In genomic region chr17:83359934-83360333, GRCm38 (mm10) we compare ENCODE assay signal across 25 mouse cellular contexts. TPM values are rescaled to one million over a fixed set of nuclear protein-coding genes. Genes with fewer than 3 reads are reported as not detected.
DNase-seq lines count a peak whose midpoint lies in the region; ATAC-seq and TF ChIP-seq lines count a peak whose summit lies in the region.
"Had no signal": no experiment of that assay in that cellular context is flagged by ENCODE, and none has a peak within 500 bp of the region (broad histone marks: within the 10 kb centered on the region; RNA-seq: fewer than 3 reads in every experiment).

No protein-coding gene starts in this region.

- no peaks in the 10 kb centered on the region for H3K36me3 ChIP-seq in heart, embryonic 15.5 days
- H3K36me3 ChIP-seq in lung, embryonic 16.5 days (ENCODE audit: control insufficient read depth, insufficient read depth, low read length): no peaks in the 10 kb centered on the region
- H3K36me3 ChIP-seq in intestine, postnatal 0 days (ENCODE audit: control insufficient read depth, insufficient read depth): no peaks in the 10 kb centered on the region
- H3K36me3 ChIP-seq: embryonic facial prominence, embryonic 13.5 days; forebrain, embryonic 12.5 days; forebrain, embryonic 15.5 days; hindbrain, embryonic 10.5 days; hindbrain, embryonic 13.5 days had no signal

- no peaks in the 10 kb centered on the region for H3K9me3 ChIP-seq in heart, embryonic 15.5 days (replicated peaks)
- no peaks in the 10 kb centered on the region for H3K9me3 ChIP-seq in lung, embryonic 16.5 days (ENCODE audit: control insufficient read depth, low read length)
- no peaks in the 10 kb centered on the region for H3K9me3 ChIP-seq in intestine, postnatal 0 days (ENCODE audit: control insufficient read depth)
- H3K9me3 ChIP-seq: embryonic facial prominence, embryonic 10.5 days; embryonic facial prominence, embryonic 13.5 days; forebrain, embryonic 12.5 days; forebrain, embryonic 15.5 days; hindbrain, embryonic 10.5 days; hindbrain, embryonic 13.5 days had no signal

- peaks cover 31% of the 10 kb centered on the region for H3K4me1 ChIP-seq in heart, embryonic 15.5 days (replicated peaks)
- H3K4me1 ChIP-seq in lung, embryonic 16.5 days (replicated peaks; ENCODE audit: control insufficient read depth, insufficient read depth, low read length): peaks cover 44% of the 10 kb centered on the region
- peaks cover 4% of the 10 kb centered on the region; the same call in 1 of the 2 replicates for H3K4me1 ChIP-seq in intestine, postnatal 0 days (replicated peaks; ENCODE audit: control insufficient read depth, insufficient read depth, low read length)

- WGBS in heart, embryonic 15.5 days: 36% methylated on average over 4 of the region's 4 CpGs
- WGBS in lung, embryonic 16.5 days: 40% methylated on average over 4 of the region's 4 CpGs
- 42% methylated on average over 4 of the region's 4 CpGs for WGBS in intestine, postnatal 0 days

- no peak for ATAC-seq in heart, embryonic 15.5 days (replicated peaks; ENCODE audit: insufficient number of reproducible peaks, insufficient read depth, low FRiP score, low read depth)
- ATAC-seq in lung, embryonic 16.5 days (ENCODE audit: low read depth): no peak
- peak; percentile 14 for ATAC-seq in inflammation-experienced regulatory T-cells, adult 6 months
- no peak for ATAC-seq in intestine, postnatal 0 days
- ATAC-seq: forebrain, embryonic 15.5 days; hindbrain, embryonic 16.5 days had no signal

- H3K4me3 ChIP-seq in heart, embryonic 15.5 days: no peak overlapping the region
- no peak overlapping the region for H3K4me3 ChIP-seq in lung, embryonic 16.5 days (ENCODE audit: low read length)
- H3K4me3 ChIP-seq in intestine, postnatal 0 days (ENCODE audit: low read depth, low read length): no peak overlapping the region
- H3K4me3 ChIP-seq: embryonic facial prominence, embryonic 10.5 days; embryonic facial prominence, embryonic 13.5 days; erythroblast, embryonic 14.5 days; forebrain, embryonic 12.5 days; forebrain, embryonic 15.5 days; hindbrain, embryonic 10.5 days; hindbrain, embryonic 13.5 days had no signal

- H3K27ac ChIP-seq in heart, embryonic 15.5 days: 0 out of 2 replicates have a peak overlapping the region, but pooled peaks have one; percentile 16
- H3K27ac ChIP-seq in lung, embryonic 16.5 days (ENCODE audit: low read length): 0 out of 2 replicates have a peak overlapping the region, but pooled peaks have one; percentile 24
- no peak overlapping the region for H3K27ac ChIP-seq in intestine, postnatal 0 days (ENCODE audit: low read depth, low read length)
- H3K27ac ChIP-seq: embryonic facial prominence, embryonic 10.5 days; embryonic facial prominence, embryonic 13.5 days; forebrain, embryonic 12.5 days; forebrain, embryonic 15.5 days; hindbrain, embryonic 10.5 days; hindbrain, embryonic 13.5 days had no signal

- H3K9ac ChIP-seq in heart, embryonic 15.5 days: no peak overlapping the region
- no peak overlapping the region for H3K9ac ChIP-seq in lung, embryonic 16.5 days (ENCODE audit: low read length)
- no peak overlapping the region for H3K9ac ChIP-seq in intestine, postnatal 0 days (ENCODE audit: low read depth, low read length)
- H3K9ac ChIP-seq: embryonic facial prominence, embryonic 13.5 days; forebrain, embryonic 12.5 days; forebrain, embryonic 15.5 days; hindbrain, embryonic 13.5 days had no signal

- no peaks in the 10 kb centered on the region for H3K27me3 ChIP-seq in heart, embryonic 15.5 days
- H3K27me3 ChIP-seq in lung, embryonic 16.5 days (ENCODE audit: control insufficient read depth, insufficient read depth, low read depth, low read length): no peaks in the 10 kb centered on the region
- no peaks in the 10 kb centered on the region for H3K27me3 ChIP-seq in intestine, postnatal 0 days (replicated peaks; ENCODE audit: control insufficient read depth, insufficient read depth, low read length)
- H3K27me3 ChIP-seq: embryonic facial prominence, embryonic 13.5 days; forebrain, embryonic 12.5 days; forebrain, embryonic 15.5 days; hindbrain, embryonic 13.5 days had no signal

- no peak for TF ChIP-seq CTCF in intestine, postnatal 0 days (IDR thresholded peaks at IDR 0.05; ENCODE audit: low read depth)

- no peak for DNase-seq in heart, adult 18-20 months
- DNase-seq in lung, adult 18-20 months: no peak
- DNase-seq in c-Kit-positive CD71-positive TER-119-positive erythroid progenitor cells, embryonic 14.5 days (ENCODE audit: low spot score): no peak
- DNase-seq: adrenal gland, adult 2 months; adrenal gland, postnatal 14 days; B cell, adult 2 months; cerebellum, adult 11-12 months; cerebellum, adult 8-10 months; cerebellum, postnatal 10 days; cerebellum, postnatal 36 days; embryo, embryonic 11 days; gastrocnemius, postnatal 25 days had no signal

- H3K4me2 ChIP-seq in heart, embryonic 15.5 days: no peak overlapping the region
- no peak overlapping the region for H3K4me2 ChIP-seq in lung, embryonic 16.5 days (ENCODE audit: low read depth, low read length)
- H3K4me2 ChIP-seq in intestine, postnatal 0 days (replicated peaks; ENCODE audit: low read depth): 0 out of 2 replicates have a peak overlapping the region, but pooled peaks have one; percentile 9
- H3K4me2 ChIP-seq: embryonic facial prominence, embryonic 13.5 days; forebrain, embryonic 12.5 days; forebrain, embryonic 15.5 days; heart, embryonic 11.5 days; hindbrain, embryonic 13.5 days had no signal

RNA-seq across cellular contexts. Expression of gene Eml4, which starts 9.2 kb away (rescaled TPM):
- 11.0 and 16.3 TPM in 2 replicates for polyA plus RNA-seq in heart, embryonic 15.5 days (2015; fragmentation: Nextera tagmentation; extraction: Ambion mirVana)
- total RNA-seq in heart, adult 18-20 months (2021): 1 to 10 TPM; 4.3 to 4.4 TPM
- polyA plus RNA-seq in lung, embryonic 16.5 days (2015; fragmentation: Nextera tagmentation; extraction: Ambion mirVana): 28.4 and 28.6 TPM in 2 replicates
- 10 to 100 TPM; 13.1 to 20.9 (median 19.4) TPM for polyA plus RNA-seq in inflammation-experienced regulatory T-cells, adult 6 months (2017; shearing (Covaris generic))
- polyA plus RNA-seq in intestine, postnatal 0 days (2015; fragmentation: Nextera tagmentation; extraction: Ambion mirVana): 13.2 and 15.0 TPM in 2 replicates
